Comparison of ENCODE assay signal across 1 mouse cellular context in the genomic region with DNA sequence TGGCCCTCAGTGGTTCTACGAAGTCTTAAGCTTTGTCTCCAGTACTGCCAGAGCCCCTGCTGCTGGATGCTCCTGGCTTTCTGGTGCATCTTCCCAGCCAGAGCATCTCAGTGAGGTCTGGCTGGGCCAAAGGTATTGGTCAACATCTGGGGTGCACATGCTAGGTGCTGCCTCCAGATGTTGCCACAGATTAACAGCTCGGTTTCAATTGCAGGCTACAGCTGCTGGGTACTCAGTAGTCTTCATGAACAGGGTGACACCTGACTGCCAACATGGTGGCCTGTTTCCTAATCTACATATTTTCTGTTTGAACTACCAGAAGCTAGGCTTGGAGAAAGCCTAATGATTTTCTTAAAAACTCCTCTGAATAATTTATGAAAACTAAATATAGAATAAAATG.
A peak's percentile ranks its signal among the peaks of the same experiment; 100 is the strongest.
TF ChIP-seq lines count a peak whose summit lies in the region.

No protein-coding gene starts in this region.

TF ChIP-seq in CH12.LX, 34 proteins besides CTCF, POLR2A, EP300 and RAD21 (continued from another document):
- TF ChIP-seq JUND (conservative IDR thresholded peaks at IDR 0.05; ENCODE audit: low read depth, low read length) = no peak
- TF ChIP-seq USF2 (conservative IDR thresholded peaks at IDR 0.05; ENCODE audit: low read depth, low read length) = no peak
- no peak; the same call in 1 of the 2 replicates for TF ChIP-seq NRF1 (IDR thresholded peaks at IDR 0.05; ENCODE audit: low read depth, low read length)
- TF ChIP-seq ZC3H11A (IDR thresholded peaks at IDR 0.05; ENCODE audit: low read depth, low read length) = no peak
- TF ChIP-seq ETS1 (conservative IDR thresholded peaks at IDR 0.05; ENCODE audit: low read depth, low read length) = peak; percentile 75
- peak; percentile 81 for TF ChIP-seq IRF4 (IDR thresholded peaks at IDR 0.05; ENCODE audit: low read depth, low read length)
- peak; percentile 90 for TF ChIP-seq MYC (IDR thresholded peaks at IDR 0.05; ENCODE audit: low read depth, low read length)
- TF ChIP-seq RCOR1 (conservative IDR thresholded peaks at IDR 0.05; ENCODE audit: low read depth, low read length) = peak; percentile 87; the same call in 1 of the 2 replicates
- TF ChIP-seq ZMIZ1 (IDR thresholded peaks at IDR 0.05; ENCODE audit: low read depth, low read length) = no peak
- no peak for TF ChIP-seq HCFC1 (IDR thresholded peaks at IDR 0.05; ENCODE audit: low read depth, low read length)
- no peak for TF ChIP-seq NELFE (IDR thresholded peaks at IDR 0.05; ENCODE audit: low read depth, low read length)
- TF ChIP-seq JUN (IDR thresholded peaks at IDR 0.05; ENCODE audit: insufficient read depth, low read depth, low read length) = no peak
- peak; percentile 64 for TF ChIP-seq ZKSCAN1 (IDR thresholded peaks at IDR 0.05; ENCODE audit: borderline replicate concordance, low read depth, low read length)
- peak; percentile 83 for TF ChIP-seq BHLHE40 (IDR thresholded peaks at IDR 0.05; ENCODE audit: low read depth, low read length)
- TF ChIP-seq ELF1 (IDR thresholded peaks at IDR 0.05; ENCODE audit: low read depth, low read length) = no peak
- TF ChIP-seq TCF12 (IDR thresholded peaks at IDR 0.05; ENCODE audit: low read depth, low read length) = peak; percentile 97
